Mouse (Mus musculus) gonadal fat pad, adult 2 months (tissue): Measurements from ENCODE around the gene Gjb1. TPM values are rescaled to one million over a fixed set of nuclear protein-coding genes. Genes with fewer than 3 reads are reported as not detected.

Source experiments
- DNase-seq: peaks from one replicate; pipeline ENCODE4 v3.0.0-alpha.2; 2012; ENCODE audit warnings: low read depth
- polyA plus RNA-seq: library from polyadenylated mRNA; depleted of rRNA; stranded (reverse); fragments of >200 nt; gene quantifications from 2 replicates; pipeline ENCODE4 v1.2.3, GENCODE M21; 2012; rRNA removed

The Gjb1 gene
- polyA plus RNA-seq, 1 experiment, result 26.4 TPM

DNA sequence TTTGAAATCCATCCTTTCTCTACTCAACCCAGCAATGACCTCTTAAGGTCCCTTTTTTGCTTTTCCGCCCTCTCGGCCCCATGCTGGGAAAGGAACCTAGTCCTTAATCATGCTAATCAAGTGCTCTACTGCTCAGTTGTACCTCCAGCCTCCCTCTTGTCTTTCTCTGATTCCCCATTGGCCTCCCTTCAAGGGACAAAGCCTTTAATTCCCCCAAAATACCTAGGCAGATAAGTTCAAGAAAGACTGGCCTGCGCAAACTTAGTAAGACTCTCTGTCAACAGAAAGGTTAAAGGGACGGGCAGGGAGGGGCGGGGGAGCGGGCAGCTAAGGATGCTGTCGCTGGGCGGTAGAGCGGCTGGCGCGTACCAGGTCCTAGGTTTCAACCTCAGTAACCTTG is 20.3 kb downstream of the Gjb1 start:
- no peak for DNase-seq

DNA sequence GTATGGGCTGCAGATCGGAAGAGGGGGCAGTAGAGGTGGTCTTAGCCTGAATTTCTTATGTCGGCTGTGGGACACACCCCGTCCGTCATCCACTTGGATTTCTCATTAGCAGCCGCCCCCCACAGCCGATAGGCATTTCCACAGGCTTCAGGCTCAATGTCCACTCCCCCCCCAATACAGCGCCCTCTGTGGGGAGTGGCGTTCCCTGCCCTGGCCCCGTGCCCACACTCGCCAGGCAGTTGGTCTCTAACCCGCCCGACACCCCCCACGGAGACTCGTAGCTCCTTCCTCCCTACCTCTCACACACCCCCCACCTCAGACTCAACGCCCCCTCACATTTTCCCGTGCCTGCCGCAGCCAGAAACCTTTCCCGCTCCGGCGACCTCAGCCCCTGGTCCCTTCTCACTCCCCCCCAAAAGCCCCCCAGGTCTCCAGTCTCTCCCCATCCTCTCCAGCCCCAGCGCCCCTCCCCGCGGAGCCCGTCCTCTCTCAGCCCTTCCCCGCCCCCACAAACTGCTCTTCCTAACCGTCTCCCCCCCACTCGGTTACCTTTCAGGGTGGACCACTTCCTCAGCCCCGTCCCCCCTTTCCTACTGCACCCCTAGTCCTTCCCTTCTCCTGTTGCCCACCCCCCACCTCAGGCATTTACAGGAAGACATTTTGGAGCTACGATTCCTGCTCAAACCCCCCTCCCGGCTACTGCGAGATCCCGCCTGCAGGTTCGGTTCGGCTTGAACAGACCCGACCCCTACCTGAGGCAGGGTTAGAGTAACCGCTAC is 43.0 kb downstream of the Gjb1 start:
- no peak for DNase-seq

DNA sequence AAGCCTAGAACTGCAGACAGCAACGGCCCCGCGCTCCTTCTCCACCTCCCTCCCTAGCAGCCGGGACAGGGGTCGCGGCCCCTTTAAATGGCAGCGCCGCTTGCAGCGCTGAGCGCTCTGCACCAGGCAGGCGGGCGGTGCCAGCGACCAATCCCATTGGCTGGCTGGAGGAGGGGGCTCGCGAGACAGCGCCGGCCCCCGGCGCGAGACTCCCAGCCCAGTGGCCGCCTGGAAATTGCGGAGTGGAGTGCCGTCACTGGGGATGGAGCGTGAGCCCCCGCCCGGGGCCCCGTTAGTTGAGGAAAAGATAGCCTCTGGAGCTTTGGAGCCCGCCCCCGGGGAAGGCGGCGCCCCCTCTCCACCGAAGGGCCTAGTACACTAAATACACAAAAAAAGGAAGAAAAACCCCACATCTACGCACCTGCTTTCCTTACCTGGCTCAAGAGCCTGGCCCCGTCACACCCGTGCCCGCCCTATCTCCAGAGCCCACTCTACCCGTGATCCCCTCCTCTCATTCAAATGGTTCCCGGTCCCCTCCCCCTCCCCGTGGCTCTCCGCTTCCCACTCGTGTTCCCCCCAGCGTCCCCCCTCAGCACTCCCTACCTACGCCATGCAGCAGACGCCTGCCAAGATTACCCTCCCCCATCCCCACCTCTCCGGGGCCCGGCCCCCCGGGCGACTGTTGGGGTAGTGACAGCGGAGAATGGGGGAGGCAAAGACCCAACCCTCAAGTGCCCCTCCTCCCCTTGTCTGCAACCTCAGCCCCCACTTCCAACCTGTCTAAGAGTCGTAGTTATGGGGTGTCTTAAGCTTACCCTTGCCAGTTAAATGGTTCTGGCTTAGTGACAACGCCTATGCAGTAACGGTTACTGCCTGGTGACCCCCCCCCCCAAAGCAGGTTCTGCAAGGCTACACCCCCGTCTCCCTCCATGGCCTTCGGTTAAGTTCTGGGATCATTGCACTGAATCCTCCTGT is 43.8 kb downstream of the Gjb1 start:
- DNase-seq, result no peak

DNA sequence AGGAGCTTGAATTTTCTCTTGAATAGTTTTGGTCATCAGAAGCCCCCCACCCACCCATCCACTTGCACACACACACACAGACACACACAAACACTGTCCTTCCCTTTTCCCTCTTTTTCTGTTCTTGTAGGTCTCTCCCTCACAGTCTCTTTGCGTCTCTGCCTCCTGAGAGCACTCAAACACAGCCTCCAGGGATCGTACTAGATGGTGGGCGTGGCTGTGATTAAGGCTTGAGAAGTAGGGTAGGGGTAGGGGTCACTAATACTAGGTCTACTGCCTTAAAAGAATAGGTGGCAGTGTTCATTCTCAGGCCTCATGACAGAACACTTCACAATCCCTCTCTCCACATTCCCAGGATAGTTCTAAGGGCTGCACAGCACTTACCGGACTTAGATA is 44.5 kb downstream of the Gjb1 start, which contains the start of gene Zmym3:
Zmym3 (minus strand) TSS at position 150 of the 396 bp plus-strand sequence.
- no peak for DNase-seq

DNA sequence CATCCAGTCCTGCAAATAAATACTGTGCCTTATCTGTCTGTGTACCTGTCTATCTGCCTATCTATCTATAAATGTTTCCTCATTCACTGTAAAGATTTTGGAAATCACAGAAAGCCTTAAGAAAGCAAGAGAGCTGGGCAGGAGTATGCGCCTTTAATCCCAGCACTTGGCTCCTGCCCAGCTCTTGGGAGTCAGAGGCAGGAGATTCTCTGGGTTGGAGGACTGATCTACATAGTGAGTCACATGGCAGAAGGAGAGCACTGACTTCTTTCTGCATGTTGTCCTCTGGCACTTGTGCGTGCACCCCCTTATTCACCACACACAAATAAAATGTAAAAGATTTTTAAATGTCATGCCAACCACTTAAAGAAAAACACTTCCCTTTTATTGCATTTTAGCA is 47.3 kb downstream of the Gjb1 start:
- no peak for DNase-seq

DNA sequence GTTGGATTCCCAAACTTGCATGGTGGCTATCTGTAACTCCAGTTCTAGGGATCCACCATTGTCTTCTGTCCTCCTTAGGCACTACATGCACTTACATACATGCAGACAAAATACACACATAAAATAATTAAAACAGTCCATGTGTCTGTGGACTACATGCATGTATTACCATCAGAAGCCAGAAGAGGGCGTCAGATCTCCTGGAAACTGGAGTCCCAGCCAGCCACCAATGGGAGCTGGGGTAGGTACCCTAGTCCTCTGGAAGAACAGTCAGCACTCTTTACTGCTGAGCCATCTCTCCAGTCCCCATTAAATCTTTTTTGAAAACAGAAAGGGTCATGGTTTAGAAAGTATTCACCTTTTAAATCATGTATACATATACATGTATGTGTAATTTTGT is 51.6 kb downstream of the Gjb1 start:
- no peak for DNase-seq

DNA sequence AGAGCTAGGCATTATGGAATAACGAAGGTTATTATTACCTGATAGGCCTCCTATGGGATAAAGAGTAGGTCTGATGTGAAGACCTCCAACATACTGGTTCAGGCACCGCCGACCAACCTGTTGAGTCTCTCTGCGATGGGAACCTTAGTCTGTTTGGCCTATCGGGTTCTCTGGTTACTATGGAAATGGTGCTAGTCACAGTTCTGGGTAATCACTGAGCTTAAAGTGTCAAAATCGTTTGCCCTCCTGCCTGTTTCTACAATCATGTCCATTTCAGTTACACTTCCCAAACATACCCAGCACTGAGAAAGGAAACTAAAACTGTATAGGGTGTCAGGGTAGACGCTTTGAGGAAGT is 52.6 kb downstream of the Gjb1 start:
- no peak for DNase-seq

DNA sequence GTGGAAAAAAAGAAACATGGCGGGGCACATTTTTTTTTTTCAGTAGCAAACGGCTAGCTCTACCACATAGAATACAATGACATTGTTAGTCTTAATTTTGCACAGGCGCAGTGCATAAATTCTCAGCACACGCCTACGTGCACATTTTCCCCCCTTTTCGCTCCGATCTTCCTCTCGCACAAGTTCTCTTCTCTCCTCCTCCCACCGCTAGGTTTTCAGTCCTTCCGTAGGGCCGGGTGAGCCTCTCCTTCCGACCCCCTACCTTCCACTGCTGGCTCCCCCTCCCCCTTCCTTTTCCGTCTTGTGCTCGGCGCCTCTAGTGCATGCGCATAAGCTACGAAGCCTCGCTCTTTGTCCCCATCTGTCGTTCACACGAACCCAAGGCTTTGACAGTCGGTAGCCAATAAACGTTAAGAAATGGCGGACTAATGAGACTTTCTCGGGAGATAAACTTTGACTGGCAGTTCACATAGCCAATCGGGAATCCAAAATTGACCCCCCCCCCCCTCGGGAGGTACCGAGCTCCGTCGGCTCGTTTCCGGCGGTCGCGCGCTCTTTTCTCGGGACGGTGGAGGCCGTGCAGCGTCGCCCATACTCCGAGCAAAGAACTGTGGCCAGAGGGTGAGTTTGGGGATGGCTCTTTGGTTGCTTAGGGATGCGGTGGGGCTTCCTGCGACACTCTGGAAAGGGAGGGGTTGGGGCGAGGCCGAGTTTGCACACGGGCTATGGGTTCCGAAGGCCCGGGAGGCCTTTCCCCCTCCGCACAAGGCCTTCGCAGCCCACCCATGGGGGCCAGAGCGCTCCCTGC is 53.2 kb downstream of the Gjb1 start, which contains the start of gene Nono:
Nono (plus strand) TSS at position 177 of the 808 bp plus-strand sequence.
- peak; percentile 71 for DNase-seq

DNA sequence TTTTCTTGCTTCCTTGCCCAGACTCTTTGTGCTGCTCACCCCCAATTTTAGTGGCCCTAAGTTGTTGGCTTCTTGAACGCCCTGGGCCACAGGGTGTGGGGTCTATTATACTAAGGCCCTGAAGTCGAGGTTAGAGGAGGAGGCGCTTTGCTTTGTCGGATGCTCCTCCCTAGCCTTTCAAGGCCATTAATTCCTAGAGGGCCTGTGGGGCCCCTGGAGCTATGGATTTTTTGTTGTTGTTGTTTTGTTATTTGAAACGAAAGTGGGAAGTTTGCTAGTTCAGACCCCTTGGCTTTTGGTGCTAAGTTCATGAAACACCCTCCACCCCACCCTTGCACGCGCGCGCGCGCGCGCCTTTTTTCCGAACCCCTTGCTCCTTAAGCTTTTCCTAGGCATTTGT is 53.8 kb downstream of the Gjb1 start:
- DNase-seq, result no peak

Other genes starting within 250 kb of the Gjb1 start
- 16.7 and 23.9 TPM in 2 replicates for gene Snx12, start 153.8 kb upstream of the Gjb1 start, polyA plus RNA-seq
- 28.9 and 32.0 TPM in 2 replicates for gene Foxo4, start 121.8 kb upstream of the Gjb1 start, polyA plus RNA-seq
- 0.43 and 0.80 TPM in 2 replicates for gene Gm614, start 112.4 kb upstream of the Gjb1 start, polyA plus RNA-seq
- gene Il2rg, start 108.1 kb upstream of the Gjb1 start, polyA plus RNA-seq, result 7.3 TPM in 2 replicates
- gene Gm20489, start 107.4 kb upstream of the Gjb1 start, polyA plus RNA-seq, result not detected in 2 replicates
- 67.4 and 91.2 TPM in 2 replicates for gene Med12, start 102.3 kb upstream of the Gjb1 start, polyA plus RNA-seq
- gene Nlgn3, start 77.2 kb upstream of the Gjb1 start, polyA plus RNA-seq, result 0.19 and 0.46 TPM in 2 replicates
- gene Zmym3, start 44.5 kb downstream of the Gjb1 start, polyA plus RNA-seq, result 45.6 and 60.7 TPM in 2 replicates
- 127 and 145 TPM in 2 replicates for gene Nono, start 52.9 kb downstream of the Gjb1 start, polyA plus RNA-seq
- gene Itgb1bp2, start 72.7 kb downstream of the Gjb1 start, polyA plus RNA-seq, result 0.27 and 0.57 TPM in 2 replicates
- 4.3 and 7.7 TPM in 2 replicates for gene Taf1, start 156.4 kb downstream of the Gjb1 start, polyA plus RNA-seq